Mouse (Mus musculus) splenic B cell, adult 2 months (primary cell): ENCODE measurements at regions not wholly inside any gene's neighbourhood (a gene's known extent, or its start where the extent isn't known, plus 50 kb on each side); places are given as distances from the start of the nearest gene placed in this dataset.

Source experiments
- DNase-seq: peaks from one replicate; pipeline ENCODE4 v3.0.0-alpha.2; 2011; ENCODE audit warnings: low read depth, low spot score
- H3K27me3 ChIP-seq: 2 replicates; pipeline ENCODE4 v1.6.1; 2012; ENCODE audit warnings: mild to moderate bottlenecking, low read length, moderate library complexity, mixed read lengths; ENCODE audit not compliant: control insufficient read depth, poor library complexity, insufficient read depth, severe bottlenecking
- H3K36me3 ChIP-seq: 2 replicates; pipeline ENCODE4 v1.6.1; 2012; ENCODE audit warnings: mild to moderate bottlenecking, low read length, moderate library complexity, mixed read lengths; ENCODE audit not compliant: control insufficient read depth, poor library complexity, insufficient read depth, severe bottlenecking

DNA sequence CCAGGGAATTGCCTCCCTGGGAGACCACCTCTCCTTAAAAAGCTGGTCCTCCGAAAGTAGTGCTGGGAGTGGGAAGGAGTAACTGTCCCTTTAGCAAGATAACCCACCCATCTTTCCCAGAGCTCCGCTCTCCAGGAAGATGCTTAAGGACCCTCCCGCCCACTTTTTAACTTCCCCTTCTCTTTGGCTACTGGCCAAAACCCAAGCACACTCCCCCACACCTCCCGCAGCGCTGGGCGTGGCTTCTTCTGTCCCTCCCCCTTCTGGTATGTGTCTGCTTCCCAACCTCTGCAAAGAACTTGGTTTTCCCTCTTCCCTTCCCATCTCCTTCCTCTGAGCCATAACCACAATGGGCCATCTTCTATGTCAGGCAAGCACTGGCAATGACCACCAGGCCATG is 85.4 kb downstream of the Rpap3 start:
- DNase-seq = no peak
- Histone ChIP-seq H3K27me3 (no peaks in the 10 kb centered on the region), H3K36me3 (no peaks in the 10 kb centered on the region)

DNA sequence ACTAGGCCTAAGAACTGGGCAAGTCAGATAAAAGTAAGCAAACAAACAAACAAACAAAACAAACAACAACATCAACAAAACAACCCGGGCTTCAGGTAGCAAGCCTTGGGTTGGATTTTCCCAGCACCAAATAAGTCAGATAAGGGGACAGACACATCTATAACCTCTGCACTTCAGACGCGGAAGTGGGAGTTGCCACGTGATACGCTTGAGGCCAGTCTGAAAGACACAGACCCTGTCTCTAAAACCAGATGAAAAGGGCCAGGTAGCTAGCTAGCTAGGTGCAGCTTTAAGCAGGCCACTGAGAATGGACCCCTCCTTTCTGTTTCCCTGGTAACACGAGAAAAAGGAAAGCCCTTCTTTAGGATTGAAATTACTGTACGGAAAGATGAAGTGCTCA is 85.9 kb downstream of the Rpap3 start:
- no peaks in the 10 kb centered on the region for H3K27me3 ChIP-seq
- DNase-seq = no peak

DNA sequence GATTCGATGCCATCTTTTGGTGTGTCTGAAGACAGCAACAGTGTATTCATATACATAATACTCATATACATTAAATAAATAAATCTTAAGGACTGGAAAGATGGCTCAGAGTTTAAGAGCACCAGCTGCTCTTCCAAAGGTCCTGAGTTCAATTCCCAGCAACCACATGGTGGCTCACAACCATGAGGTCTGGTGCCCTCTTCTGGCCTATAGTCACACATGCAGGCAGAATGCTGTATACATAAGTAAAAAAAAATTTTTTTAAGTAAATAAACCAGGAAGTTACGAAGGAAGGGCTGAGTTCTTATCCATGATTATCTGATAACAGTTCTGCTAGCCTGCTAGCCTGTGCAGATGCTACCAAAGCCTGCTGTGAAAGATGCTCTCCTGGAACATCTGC is 93.3 kb downstream of the Rpap3 start:
- Histone ChIP-seq H3K36me3 (no peaks in the 10 kb centered on the region), H3K27me3 (no peaks in the 10 kb centered on the region)
- DNase-seq = peak; percentile 20

More for the DNA sequence above, 85.9 kb downstream of the Rpap3 start:
- no peaks in the 10 kb centered on the region for H3K36me3 ChIP-seq

DNA sequence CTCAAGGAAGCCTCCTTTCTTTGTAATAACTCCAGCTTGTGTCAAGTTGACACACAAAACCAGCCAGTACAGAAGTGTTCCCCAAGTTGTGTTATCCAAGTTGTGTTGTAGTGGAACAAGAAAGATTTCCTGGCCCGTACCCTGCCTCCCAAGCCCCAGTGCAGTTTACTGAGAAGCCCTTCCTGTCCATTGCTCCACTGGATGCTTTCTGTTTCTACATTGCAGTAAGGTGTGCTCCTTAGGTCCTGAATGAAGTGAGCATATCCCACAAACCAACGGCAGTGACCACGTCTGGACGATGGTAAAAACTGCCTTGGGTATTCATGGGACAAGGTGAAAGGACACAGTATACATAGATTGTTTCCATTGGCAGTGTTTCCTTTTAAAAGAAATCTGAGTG is 94.9 kb downstream of the Rpap3 start:
- Histone ChIP-seq H3K36me3 (no peaks in the 10 kb centered on the region), H3K27me3 (no peaks in the 10 kb centered on the region)
- DNase-seq = no peak

DNA sequence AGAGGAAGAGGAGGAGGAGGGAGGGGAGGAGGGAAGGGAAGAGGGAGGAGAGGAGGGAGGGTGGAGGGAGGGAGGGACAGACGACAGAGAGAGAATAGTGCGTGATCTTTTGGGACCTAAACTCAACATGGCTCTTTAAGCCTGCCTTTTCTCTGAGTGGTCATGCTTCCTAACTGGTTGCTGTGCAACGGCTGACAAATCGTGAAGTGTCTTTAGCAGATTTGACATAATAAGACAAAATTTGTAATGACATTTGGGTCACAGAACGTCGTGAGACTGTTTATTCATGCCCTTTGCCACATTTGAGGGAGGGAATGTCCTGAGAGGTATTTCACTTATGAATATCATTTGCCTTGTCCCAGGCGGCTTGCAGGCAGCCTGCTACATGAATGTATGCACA is 96.1 kb downstream of the Rpap3 start:
- no peaks in the 10 kb centered on the region for H3K27me3 ChIP-seq
- H3K36me3 ChIP-seq = no peaks in the 10 kb centered on the region
- no peak for DNase-seq

DNA sequence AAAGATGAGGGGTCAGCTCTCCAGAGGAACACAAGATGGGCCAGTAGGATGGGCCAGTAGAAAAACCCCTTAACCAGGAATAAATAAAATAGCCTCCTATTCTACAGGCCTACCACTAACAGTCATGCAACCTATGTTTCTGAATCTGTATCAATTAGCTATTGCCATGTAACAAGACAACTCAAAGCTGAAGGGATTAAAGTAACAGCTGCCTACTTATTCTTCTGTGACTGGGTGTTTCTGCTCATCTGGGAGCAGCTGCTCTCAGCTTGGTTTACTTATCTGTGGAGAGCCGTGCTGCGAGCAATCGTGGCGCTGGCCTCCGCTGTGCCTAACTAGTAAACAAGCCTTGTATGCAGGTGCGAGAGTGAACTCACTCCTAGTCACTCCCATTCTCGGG is 97.0 kb downstream of the Rpap3 start:
- Histone ChIP-seq H3K36me3 (no peaks in the 10 kb centered on the region), H3K27me3 (no peaks in the 10 kb centered on the region)
- no peak for DNase-seq

DNA sequence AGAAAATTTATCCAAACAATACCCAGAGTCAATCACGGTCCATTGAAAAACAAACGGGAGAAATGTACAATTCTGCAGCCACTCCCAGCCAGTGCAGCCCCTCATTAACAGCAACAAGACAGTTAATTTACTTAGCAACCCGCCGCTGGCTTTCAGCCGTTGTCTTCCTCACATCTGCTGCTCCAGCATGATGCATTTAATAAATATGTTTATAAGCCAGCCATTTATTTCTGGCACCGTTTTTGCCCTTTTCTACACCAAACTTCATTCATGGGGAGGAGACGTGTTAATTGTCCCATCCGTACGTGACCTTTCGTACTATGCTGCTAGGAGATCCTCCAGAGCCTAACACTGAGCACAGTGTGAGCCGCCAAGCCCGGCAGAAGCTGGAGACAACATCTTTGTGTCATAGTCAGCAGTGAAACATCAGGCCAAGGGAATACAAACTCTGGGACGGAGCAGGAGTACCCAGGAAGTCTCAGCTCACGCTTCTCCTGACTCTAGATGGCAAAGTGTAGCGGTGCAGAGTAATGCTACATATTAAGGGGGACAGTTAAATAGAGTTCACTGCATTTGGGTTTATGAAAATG is 97.9 kb downstream of the Rpap3 start:
- H3K27me3 ChIP-seq = no peaks in the 10 kb centered on the region
- no peak for DNase-seq
- no peaks in the 10 kb centered on the region for H3K36me3 ChIP-seq

DNA sequence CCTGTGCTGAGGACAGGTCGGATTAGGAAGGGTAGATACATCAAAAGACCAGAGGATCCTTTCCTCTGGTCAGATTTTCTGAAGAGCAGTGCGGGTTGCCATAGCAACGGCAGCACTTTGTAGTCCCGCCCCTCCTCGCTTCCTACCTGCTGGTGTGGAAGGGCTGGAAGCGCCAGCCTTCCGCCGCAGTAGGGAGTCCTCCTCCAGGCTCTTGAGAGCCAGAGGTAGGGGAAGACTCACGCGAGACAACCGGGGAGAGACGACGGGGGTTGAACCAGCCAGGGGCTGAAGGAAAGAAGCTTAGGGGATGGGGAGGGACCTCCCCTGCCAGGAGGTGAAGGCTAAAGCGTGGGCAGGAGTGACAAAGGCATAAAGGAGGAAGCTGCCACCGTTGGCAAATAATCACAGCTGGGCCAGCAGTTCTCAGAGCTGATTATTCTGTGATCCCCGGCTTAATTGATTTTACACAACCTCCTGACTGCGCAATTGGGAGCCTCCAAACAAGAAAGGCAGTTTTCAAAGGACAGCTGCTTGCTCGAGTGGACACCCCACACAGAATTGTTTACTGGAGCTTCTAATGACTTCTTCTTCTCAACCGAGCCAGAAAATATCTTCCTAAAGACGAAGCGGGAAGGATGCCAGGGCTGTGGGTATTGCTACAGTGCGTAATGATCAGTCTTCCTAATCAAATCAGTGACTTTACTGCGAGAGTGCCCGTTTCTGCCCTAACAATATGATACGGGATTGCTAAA is 98.8 kb downstream of the Rpap3 start:
- no peak for DNase-seq
- H3K27me3 ChIP-seq = no peaks in the 10 kb centered on the region
- H3K36me3 ChIP-seq = no peaks in the 10 kb centered on the region

DNA sequence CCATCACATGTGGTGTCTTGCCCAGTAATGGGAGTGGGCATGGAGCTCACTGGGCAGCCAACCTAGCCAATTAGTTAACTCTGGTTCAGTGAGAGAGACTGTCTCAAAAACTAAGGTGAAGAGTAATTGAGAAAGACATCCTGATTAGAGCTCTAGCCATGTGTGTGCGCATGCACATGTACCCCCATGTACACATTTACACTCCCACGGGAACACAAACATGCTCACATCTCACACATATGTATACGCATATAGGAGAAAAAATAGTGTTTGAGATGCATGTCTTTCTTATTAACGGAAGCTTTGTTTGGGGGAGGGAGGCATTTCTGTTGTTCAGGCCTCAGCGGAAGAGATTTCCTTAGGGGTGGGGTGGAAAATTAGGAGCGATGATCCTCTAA is 99.4 kb downstream of the Rpap3 start:
- H3K36me3 ChIP-seq = no peaks in the 10 kb centered on the region
- H3K27me3 ChIP-seq = no peaks in the 10 kb centered on the region
- no peak for DNase-seq

DNA sequence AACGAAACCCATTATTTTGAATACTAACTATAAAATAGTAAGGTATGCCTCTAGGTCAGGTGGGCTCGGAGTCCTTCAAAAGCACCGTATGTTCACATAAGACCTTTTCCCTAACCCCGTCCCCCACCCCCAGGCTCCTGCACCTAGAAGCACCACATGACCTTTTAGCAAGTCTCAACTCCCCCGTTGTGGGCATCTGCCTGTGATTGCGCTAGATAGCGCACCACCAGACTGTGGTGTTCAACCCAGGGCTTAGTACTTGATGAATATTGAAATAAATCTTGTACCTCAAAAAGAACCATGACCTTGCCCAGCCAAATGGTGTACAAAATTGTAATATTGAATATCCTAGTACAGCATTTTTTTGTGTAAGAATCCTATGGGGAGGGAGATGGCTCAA is 99.8 kb downstream of the Rpap3 start:
- no peaks in the 10 kb centered on the region for H3K36me3 ChIP-seq
- DNase-seq = no peak
- H3K27me3 ChIP-seq = no peaks in the 10 kb centered on the region

DNA sequence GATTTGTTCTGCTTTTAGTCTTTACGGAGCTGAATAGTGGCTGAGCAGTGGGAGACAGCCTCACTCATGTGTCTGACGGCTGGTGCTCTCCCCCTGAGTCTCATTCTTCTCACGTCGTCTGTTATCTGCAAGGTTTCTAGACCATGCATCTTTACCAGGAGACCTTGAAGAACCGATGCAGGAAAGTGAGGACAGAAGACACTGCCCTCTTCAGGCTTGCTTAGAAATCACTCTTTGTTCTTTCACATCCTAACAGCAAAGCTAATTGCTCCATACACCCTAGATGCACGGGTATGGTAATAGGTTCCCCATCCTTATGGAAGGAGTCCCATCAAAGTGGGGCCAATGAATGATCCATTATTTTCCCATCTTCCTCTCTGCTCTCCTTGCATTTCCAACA is 102.1 kb downstream of the Rpap3 start:
- peak; percentile 10 for DNase-seq
- Histone ChIP-seq H3K36me3 (no peaks in the 10 kb centered on the region), H3K27me3 (no peaks in the 10 kb centered on the region)

DNA sequence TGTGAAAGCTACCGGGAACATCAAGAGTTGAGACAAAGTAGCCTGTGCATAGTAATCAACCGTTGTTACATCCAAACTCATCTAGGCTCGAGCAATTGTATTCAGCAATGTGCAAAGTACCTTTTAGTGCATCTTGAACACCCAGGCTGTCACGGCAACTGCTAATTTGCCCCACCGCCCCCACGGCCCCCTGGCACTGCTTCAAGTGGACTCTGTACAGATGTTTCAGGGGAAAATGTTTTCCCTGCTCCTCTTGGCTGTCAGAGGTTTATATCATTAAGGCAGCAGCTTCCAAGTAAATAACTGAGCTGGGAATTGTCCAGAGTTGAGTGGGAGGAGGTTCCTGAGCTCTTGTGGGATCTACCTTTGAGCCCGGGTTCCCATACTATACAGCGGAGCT is 107.4 kb downstream of the Rpap3 start:
- H3K36me3 ChIP-seq = no peaks in the 10 kb centered on the region
- no peaks in the 10 kb centered on the region for H3K27me3 ChIP-seq
- no peak for DNase-seq

DNA sequence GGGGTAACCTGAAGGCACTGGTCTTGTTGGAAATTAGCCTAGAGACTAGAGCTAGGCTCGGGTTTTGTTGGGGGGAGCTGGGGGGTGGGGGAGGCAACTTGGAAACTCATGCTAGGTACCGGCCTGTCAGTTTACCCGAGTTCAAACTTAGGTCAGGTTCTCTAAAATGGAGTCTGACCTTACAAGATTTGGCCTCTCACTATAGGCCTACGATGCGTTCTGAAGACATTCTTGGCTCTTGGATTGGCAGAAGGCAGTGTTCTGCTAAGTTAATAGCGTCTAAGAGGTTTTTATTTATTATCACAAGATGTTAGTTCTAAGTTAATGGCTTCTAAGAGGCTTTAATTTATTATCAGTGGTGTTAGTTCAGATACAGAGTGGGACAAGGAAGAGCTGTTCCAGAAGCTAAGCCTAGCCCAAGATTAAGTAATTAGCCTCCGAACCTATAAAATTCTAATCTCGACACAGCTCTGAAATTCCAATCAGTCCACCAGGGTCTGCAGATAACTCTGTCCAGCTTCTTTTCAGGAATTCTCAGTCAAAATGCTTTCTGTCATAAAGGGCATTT is 109.0 kb downstream of the Rpap3 start:
- H3K36me3 ChIP-seq = no peaks in the 10 kb centered on the region
- no peaks in the 10 kb centered on the region for H3K27me3 ChIP-seq
- DNase-seq = no peak

DNA sequence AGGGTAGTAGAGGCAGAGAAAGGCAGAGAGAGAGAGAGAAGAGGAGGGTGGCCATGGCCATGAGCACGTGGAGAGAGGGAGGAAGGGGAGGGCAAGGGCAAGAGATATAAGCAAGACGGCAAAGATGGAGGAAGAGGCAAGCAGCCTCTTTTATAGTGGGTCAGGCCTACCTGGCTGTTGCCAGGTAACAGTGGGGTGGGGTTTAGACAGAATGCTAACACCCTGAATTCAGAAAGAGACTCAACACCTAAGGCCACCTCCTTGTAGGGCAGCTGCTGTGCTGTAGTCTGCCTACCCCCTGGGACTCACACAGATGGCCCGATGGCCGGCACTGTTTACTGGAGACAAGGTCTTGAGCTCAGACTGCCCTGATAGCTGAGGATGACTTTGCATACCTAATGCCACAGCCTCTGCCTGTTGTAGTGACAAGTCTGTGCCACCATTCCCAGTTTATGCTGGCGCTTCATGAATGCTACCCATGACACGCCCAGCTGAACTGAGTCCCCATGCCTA is 110.3 kb downstream of the Rpap3 start:
- Histone ChIP-seq H3K36me3 (no peaks in the 10 kb centered on the region), H3K27me3 (no peaks in the 10 kb centered on the region)
- DNase-seq = no peak

DNA sequence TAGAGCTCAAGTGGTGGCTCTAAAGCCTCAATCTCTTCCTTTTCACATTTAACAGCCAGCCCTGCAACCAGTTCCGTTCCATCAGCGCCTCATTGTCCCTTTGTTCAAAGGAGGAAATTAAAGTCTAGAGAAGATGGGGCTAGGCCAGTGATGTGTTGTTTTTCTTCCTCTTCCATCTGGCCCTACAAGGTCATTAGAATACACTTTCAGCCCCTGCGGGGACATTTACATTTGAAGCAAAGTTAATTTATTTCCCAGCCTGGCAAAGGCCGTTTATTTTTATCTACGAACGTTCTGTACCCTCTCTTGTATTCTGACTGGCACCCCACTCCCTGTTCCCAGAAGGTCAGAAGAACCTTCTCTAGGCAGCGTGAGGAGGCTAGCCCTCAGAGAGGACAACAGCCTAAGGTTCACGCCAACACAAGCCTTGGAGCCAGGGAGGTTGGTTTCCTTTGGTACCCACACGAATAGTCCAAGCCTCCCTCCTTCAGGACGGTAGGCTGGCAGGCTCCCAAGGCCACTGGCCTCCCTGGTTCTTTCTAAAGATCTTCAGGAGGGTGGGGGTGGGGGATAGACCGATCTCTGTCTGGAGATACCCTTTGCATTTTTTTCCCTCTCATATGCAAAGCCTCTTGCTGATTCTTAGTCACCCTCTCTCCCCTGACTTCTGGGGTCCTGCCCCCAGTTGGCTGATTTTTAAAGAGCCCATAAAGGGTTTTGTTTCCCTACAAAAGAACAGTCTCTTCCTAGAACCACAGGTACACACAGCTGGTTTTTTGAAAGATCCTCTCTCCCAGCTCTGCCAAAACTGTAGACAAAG is 111.6 kb downstream of the Rpap3 start:
- no peaks in the 10 kb centered on the region for H3K27me3 ChIP-seq
- no peaks in the 10 kb centered on the region for H3K36me3 ChIP-seq
- DNase-seq = no peak
